Mouse (Mus musculus) hindbrain, postnatal 0 days (tissue): Measurements from ENCODE around the gene Arsb. TPM values are rescaled to one million over a fixed set of nuclear protein-coding genes. Genes with fewer than 3 reads are reported as not detected.
"Not testable (repeated sequence)": the region's sequence is repeated elsewhere in the genome, so short reads cannot be mapped to it uniquely, and the experiment has no call there.

Source experiments
- ATAC-seq: fragments of 200-750 bp; cut with Nextera tagmentation; 2 replicates; pipeline ENCODE4 v1.8.0; 2017; ENCODE audit warnings: mild to moderate bottlenecking, moderate TSS enrichment, moderate library complexity
- DNase-seq: peaks from one replicate; pipeline ENCODE4 v3.0.0-alpha.2; 2015; ENCODE audit warnings: low spot score
- H3K27ac ChIP-seq: fragments of 300-500 bp; sonication (generic); 2 replicates; pipeline ENCODE4 v1.5.1; 2014; ENCODE audit warnings: mild to moderate bottlenecking
- H3K27me3 ChIP-seq: fragments of 300-500 bp; sonication (generic); 2 replicates; pipeline ENCODE4 v1.6.1; 2014; ENCODE audit warnings: low read length, mixed read lengths; ENCODE audit not compliant: insufficient read depth
- H3K36me3 ChIP-seq: fragments of 300-500 bp; sonication (generic); 2 replicates; pipeline ENCODE4 v1.6.1; 2014; ENCODE audit warnings: low read length, mixed read lengths; ENCODE audit not compliant: insufficient read depth
- H3K4me1 ChIP-seq: fragments of 300-500 bp; sonication (generic); 2 replicates; pipeline ENCODE4 v1.6.1; 2014; ENCODE audit warnings: antibody characterized with exemption, low read length, mixed read lengths; ENCODE audit not compliant: insufficient read depth
- H3K4me2 ChIP-seq: fragments of 300-500 bp; sonication (generic); 2 replicates; pipeline ENCODE4 v1.6.1; 2014; ENCODE audit warnings: low read depth, mild to moderate bottlenecking, low read length, moderate library complexity, mixed read lengths
- H3K4me3 ChIP-seq: fragments of 300-500 bp; sonication (generic); 2 replicates; pipeline ENCODE4 v1.5.1; 2014; ENCODE audit warnings: low read length
- H3K9ac ChIP-seq: fragments of 300-500 bp; sonication (generic); replicated peaks from 2 replicates; pipeline ENCODE4 v1.6.1; 2014; ENCODE audit warnings: mild to moderate bottlenecking, low read length, moderate library complexity, mixed read lengths
- H3K9me3 ChIP-seq: fragments of 300-500 bp; sonication (generic); 2 replicates; pipeline ENCODE4 v1.6.1; 2016; ENCODE audit warnings: low read length, mixed read lengths
- CTCF ChIP-seq: IDR thresholded peaks from 2 replicates; pipeline ENCODE4 v1.5.1; 2016; ENCODE audit warnings: antibody characterized with exemption, control low read depth, low read depth
- WGBS: fragments of 180-500 bp; shearing (Covaris S2); extraction: QIAGEN DNeasy Blood & Tissue Kit; methylation state at CpG from one replicate; pipeline ENCODE4 v1.1.7; 2014; 5-methylcytosine and 5-hydroxymethylcytosine counted together
- polyA plus RNA-seq: library from polyadenylated mRNA; unstranded; fragments of >200 nt; fragmentation: Nextera tagmentation; extraction: Ambion mirVana; gene quantifications from 2 replicates; pipeline ENCODE4 v1.2.1, GENCODE M21; 2015
- total RNA-seq: library from RNA; depleted of rRNA; stranded (reverse); fragments of >200 nt; gene quantifications from 2 replicates; pipeline ENCODE4 v1.2.3, GENCODE M21; 2014

Arsb gene
- total and polyA plus RNA-seq, 2 experiments from 2014 or later = 11.7 to 19.0 TPM

DNA sequence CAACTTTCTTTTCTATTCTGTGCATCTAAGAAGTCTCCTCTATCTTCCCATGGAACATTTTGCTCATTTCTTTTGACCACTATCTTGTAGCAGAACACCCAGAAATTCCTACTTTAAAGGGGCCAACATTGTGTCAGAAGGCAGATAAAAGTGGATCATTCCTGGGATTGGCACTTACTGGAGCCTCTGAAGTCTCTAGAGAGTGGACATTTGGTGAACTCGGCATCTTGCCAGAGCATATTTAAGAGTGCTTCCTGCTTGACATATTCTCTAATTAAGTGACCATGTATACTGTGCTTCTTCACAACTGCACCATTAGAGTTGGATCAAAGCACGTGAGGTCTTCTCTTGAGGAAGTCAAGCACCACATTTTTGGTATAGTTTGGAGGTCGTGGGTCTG lies 201.0 kb downstream of the Arsb start:
- no peaks in the 10 kb centered on the region for H3K36me3 ChIP-seq
- DNase-seq (no peak), ATAC-seq (no peak)
- no peak overlapping the region for H3K4me3 ChIP-seq
- 0 out of 2 replicates have a peak, but pooled peaks cover under 1% of the 10 kb centered on the region for H3K4me1 ChIP-seq
- no peak overlapping the region for H3K27ac ChIP-seq
- H3K9ac ChIP-seq = no peak overlapping the region
- TF ChIP-seq CTCF = no peak
- no peaks in the 10 kb centered on the region for H3K27me3 ChIP-seq
- no peaks in the 10 kb centered on the region; the same call in 1 of the 2 replicates for H3K9me3 ChIP-seq
- 79% methylated on average over 3 of the region's 3 CpGs for WGBS
- H3K4me2 ChIP-seq = no peak overlapping the region

DNA sequence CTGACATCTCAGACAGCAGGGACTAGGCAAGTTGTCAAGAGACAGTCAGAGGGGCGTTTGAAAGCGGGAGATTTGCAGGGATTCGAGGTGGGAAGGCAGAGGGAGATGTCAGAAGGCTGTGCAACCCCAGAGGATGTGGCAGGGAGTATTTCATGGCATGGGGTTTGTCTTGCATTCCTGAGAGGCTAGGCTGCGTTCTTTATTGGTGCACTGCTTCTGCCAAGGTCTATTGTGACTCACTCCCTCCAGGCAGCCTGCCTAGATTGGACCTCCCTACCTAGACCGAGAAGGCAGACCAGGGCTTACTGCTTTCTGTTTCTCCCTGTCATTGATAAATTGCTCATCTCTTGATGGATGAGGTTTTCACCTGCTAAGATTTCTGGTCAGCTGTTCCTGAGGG lies 204.2 kb downstream of the Arsb start:
- Histone ChIP-seq H3K9me3 (no peaks in the 10 kb centered on the region; the same call in 1 of the 2 replicates), H3K4me3 (no peak overlapping the region), H3K9ac (no peak overlapping the region), H3K36me3 (no peaks in the 10 kb centered on the region), H3K4me2 (no peak overlapping the region), H3K4me1 (no peaks in the 10 kb centered on the region), H3K27ac (no peak overlapping the region), H3K27me3 (no peaks in the 10 kb centered on the region)
- 73% methylated on average over 5 of the region's 5 CpGs for WGBS
- no peak for TF ChIP-seq CTCF
- ATAC-seq (no peak), DNase-seq (no peak)

DNA sequence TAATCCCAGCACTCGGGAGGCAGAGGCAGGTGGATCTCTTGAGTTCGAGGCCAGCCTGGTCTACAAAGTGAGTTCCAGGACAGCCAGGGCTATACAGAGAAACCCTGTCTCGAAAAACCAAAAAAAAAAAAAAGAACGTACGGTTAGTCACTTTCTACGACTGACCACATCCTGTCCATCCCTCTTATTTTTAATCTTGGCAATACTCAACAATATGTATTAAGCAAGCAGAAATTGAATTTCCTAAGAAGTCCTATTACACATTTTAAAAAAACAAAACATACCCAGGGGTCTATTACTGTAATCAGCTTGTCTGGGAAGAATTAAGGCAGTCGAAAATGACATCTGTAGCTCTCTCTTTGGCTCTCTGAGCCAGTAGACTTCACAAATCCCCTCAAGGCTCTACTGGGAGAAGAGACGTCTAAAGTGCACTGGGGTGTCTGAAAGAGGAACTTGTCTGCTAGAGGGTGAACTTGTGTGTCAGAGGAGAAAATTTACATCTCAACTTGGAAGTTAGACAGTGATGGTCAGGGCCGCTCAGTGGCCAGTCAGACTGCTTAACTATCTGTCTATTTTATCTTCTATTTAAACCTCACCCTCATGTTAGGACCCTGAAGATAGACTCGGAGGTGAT lies 205.6 kb downstream of the Arsb start:
- Histone ChIP-seq H3K36me3 (no peaks in the 10 kb centered on the region), H3K4me2 (no peak overlapping the region), H3K4me3 (no peak overlapping the region), H3K27me3 (no peaks in the 10 kb centered on the region), H3K9ac (no peak overlapping the region), H3K4me1 (no peaks in the 10 kb centered on the region), H3K27ac (no peak overlapping the region), H3K9me3 (no peaks in the 10 kb centered on the region)
- no peak for ATAC-seq
- DNase-seq = no peak
- TF ChIP-seq CTCF = no peak
- WGBS = 84% methylated on average over 10 of the region's 10 CpGs

DNA sequence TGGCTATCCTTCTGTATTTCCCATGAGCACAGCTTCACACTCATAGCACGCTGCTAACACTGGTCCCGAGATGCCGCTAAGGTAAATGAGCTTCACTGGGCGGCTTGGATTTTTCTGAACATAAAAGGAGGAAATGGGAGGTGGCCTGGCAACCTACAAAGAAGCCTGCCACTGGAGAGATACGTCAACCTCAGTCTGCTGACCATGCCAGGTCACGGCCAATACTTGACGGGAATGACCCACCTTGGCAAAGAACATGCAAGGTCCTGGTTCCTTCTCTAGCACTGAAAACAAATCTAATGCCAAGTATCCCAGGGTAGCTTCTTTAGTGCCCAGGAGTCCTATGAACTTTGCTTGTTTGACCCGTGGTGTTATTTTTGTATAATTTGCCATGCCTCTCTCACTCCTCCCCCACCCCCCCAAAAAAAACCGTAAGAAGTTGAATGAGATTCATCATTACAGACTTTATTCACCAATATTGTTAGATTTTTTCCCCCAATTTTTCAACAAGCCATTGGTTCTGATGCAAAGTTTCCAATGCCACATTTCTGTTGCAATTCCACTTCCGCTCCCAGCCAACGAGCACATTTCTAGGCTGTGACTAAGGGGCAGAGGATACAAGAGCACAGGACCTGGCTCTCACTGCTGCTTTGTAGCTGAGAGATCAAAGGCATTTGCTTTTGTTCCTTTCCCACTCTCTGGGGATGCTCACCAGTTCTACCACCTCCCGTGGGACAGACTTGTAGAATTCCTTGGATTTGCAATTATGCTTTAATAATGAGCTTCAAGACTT lies 207.5 kb downstream of the Arsb start:
- DNase-seq = no peak
- Histone ChIP-seq H3K9me3 (no peaks in the 10 kb centered on the region), H3K4me1 (no peaks in the 10 kb centered on the region), H3K4me2 (no peak overlapping the region), H3K9ac (no peak overlapping the region), H3K36me3 (no peaks in the 10 kb centered on the region), H3K27me3 (no peaks in the 10 kb centered on the region), H3K27ac (no peak overlapping the region), H3K4me3 (no peak overlapping the region)
- no peak for TF ChIP-seq CTCF
- 71% methylated on average over 12 of the region's 12 CpGs for WGBS
- no peak for ATAC-seq

DNA sequence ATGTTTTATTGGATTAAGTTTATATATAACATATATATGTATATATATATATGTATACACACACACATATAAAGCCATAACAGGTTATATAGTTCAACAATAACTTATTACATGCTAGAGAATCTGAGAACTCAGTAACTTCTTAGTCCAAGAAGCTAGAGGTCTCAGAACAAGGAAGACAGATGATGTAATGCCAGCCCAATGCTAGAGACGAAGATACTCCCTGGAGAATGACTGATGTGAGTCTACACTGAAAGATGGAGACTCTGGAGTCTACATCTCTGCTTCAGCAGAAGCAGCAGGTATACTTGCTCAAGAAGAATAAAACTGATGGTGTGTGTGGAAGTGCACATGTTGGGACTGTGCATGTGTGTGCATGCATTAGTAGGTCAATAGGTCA lies 208.3 kb downstream of the Arsb start:
- no peak for TF ChIP-seq CTCF
- Histone ChIP-seq H3K27ac (no peak overlapping the region), H3K9ac (no peak overlapping the region), H3K4me3 (no peak overlapping the region), H3K36me3 (no peaks in the 10 kb centered on the region), H3K9me3 (no peaks in the 10 kb centered on the region), H3K4me1 (no peaks in the 10 kb centered on the region), H3K27me3 (no peaks in the 10 kb centered on the region), H3K4me2 (no peak overlapping the region)
- 73% methylated on average over 1 of the region's 1 CpGs for WGBS
- ATAC-seq = no peak
- no peak for DNase-seq

DNA sequence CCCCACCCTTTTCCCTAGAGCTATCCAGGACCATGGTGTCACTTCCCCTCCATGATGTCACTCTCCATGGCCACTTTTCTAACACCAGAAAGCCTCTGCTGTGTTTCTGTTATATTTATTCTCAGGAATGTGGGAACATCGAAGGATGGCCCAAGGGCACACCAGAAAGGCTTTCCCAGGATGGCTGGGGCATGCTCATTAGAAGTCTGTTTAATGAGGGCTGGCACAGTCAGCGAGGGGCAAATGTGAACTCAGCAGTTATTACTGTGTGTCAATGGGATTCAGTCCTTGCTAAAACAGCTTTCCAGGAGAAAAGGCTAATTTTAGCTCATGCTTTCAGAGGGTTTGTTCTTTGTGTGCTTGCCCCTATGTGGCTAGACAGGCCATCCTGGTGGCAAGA lies 213.1 kb downstream of the Arsb start:
- H3K9me3 ChIP-seq = no peaks in the 10 kb centered on the region
- no peak overlapping the region for H3K4me2 ChIP-seq
- ATAC-seq (no peak), DNase-seq (no peak)
- TF ChIP-seq CTCF = no peak
- H3K36me3 ChIP-seq = no peaks in the 10 kb centered on the region
- no peak overlapping the region for H3K9ac ChIP-seq
- no peak overlapping the region for H3K4me3 ChIP-seq
- no peaks in the 10 kb centered on the region for H3K27me3 ChIP-seq
- WGBS = 71% methylated on average over 2 of the region's 2 CpGs
- H3K4me1 ChIP-seq = no peaks in the 10 kb centered on the region
- no peak overlapping the region for H3K27ac ChIP-seq

DNA sequence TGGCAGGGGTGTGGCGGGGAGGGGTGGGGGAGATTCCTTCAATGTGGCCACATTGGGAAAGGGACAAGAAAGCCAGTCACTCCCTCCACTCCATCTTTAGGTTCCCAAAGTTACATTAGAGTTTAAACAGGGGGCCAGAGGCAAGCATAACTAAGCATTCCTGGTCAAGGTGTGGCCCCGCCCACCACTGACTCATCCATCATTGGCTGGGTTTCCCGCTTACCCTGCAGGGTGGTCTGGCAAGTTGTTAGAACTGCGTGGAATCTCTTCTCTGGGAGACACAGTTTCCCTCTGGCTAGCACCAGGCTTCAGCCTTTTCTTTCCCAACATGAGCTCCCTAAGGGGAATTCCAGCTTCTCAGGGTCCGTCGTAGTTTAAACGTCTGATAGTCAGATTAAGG lies 213.8 kb downstream of the Arsb start:
- Histone ChIP-seq H3K36me3 (no peaks in the 10 kb centered on the region), H3K4me3 (no peak overlapping the region), H3K9ac (no peak overlapping the region), H3K4me2 (no peak overlapping the region), H3K4me1 (no peaks in the 10 kb centered on the region), H3K27me3 (no peaks in the 10 kb centered on the region), H3K27ac (no peak overlapping the region), H3K9me3 (no peaks in the 10 kb centered on the region)
- DNase-seq = no peak
- no peak for TF ChIP-seq CTCF
- WGBS = 73% methylated on average over 7 of the region's 7 CpGs
- ATAC-seq = no peak

DNA sequence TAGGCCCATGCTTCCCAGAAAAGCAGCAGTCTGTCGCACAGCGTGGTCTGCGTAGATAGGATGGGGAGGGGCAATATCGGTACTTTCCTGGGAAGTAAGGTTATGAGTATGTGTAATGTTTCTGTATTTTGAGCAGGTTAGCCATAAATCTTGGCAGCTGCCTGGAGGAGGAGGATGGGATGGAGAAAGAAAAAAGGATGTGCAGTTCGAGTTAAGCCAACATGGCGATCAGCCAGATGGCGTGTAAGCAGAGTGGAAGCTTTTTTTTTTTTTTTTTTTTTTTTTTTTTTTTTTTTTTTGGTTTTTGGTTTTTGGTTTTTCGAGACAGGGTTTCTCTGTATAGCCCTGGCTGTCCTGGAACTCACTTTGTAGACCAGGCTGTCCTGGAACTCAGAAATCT lies 214.3 kb downstream of the Arsb start:
- H3K9me3 ChIP-seq, H3K4me3 ChIP-seq, H3K27me3 ChIP-seq, H3K27ac ChIP-seq, DNase-seq, H3K9ac ChIP-seq, H3K4me2 ChIP-seq, H3K36me3 ChIP-seq, ATAC-seq, H3K4me1 ChIP-seq: not testable (repeated sequence)
- WGBS = 96% methylated on average over 8 of the region's 8 CpGs
